Mouse (Mus musculus) T-cell, adult 2 months (primary cell): Measurements from ENCODE around the gene Abo.
"Not testable (repeated sequence)": the region's sequence is repeated elsewhere in the genome, so short reads cannot be mapped to it uniquely, and the experiment has no call there.

ENCODE experiments used
- DNase-seq: peaks from one replicate; pipeline ENCODE4 v3.0.0; 2022; ENCODE audit warnings: low spot score

Abo gene

DNA sequence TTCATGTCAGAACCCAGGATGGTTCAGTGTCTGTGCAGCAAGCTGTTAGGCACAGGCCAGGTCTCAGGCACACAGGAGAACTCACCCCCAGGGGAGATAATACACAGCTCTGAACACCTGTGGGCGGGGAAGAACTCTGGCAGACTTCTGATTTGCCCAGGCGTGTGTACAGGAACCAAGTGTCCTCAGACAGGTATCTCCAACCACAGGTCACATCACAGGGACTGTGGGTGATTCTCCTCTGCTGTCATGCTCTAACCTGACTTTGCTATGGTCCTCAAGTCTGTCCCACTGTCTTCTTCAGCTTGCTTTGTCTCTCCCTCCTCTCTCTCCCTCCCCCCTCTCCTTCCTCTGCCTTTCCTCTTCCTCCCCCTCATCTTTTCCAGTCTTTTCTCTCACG lies at the start of gene Abo:
Gene Abo, minus strand, starts transcription at position 101 of the 400 bp plus-strand sequence.
- no peak for DNase-seq

DNA sequence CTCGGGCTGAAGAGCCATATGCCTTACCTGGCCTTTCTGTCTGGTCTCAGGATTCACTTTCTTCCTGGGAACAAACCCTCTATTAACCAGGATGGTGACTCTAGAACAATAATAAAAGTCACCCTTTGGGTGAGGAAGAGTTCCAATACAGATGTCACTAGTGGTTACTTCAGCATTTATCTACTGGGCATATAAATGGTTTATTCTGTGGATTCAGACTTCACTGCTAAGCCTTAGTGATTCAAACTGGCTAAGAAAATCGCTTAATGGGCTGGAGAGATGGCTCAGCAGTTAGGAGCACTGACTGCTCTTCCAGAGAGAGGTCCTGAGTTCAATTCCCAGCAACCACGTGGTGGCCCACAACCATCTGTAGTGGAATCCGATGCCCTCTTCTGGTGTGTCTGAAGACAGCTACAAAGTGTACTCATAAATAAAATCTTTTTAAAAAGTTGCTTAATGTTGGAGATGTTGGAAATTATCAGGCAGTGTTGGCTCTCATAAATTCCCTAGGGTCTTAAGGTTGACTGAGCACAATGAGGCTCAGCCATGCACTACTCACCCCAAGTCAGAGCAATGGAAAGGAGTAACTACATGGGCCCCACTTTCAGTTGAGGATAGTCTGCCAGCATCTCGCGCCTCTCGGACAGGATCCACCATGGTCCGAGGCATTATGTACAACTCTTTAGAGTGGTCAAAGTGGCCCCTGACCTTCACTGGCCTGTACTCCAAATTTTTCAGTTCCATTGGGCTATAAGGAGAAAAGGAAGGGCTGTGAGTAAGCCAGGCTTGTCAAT lies 49.6 kb upstream of the Abo start:
- DNase-seq = no peak

GRCm38 (mm10) chr2:26913416-26914147 lies 48.8 kb upstream of the Abo start:
- no peak for DNase-seq

DNA sequence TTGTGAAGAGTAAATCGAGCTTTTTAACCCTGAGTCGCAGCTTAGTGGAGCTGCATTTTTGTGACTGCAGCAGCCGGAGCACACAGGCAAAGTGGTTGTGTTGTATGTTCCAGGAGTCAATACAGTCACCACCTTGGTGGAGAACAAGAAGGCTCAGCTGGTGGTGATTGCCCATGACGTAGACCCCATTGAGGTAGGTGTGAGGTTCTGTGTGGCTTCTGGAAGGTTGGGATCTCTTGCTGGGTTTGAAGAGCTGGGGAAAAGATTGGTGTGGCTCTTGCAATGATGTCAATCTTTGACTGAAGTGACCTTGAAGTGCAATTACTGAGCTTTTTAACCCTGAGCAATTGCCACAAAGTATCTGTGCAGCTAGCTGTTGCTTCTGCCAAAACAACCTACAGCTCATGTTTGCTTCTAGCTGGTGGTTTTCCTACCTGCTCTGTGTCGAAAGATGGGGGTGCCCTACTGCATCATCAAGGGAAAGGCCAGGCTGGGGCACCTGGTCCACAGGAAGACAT lies 47.5 kb upstream of the Abo start:
- DNase-seq = no peak

DNA sequence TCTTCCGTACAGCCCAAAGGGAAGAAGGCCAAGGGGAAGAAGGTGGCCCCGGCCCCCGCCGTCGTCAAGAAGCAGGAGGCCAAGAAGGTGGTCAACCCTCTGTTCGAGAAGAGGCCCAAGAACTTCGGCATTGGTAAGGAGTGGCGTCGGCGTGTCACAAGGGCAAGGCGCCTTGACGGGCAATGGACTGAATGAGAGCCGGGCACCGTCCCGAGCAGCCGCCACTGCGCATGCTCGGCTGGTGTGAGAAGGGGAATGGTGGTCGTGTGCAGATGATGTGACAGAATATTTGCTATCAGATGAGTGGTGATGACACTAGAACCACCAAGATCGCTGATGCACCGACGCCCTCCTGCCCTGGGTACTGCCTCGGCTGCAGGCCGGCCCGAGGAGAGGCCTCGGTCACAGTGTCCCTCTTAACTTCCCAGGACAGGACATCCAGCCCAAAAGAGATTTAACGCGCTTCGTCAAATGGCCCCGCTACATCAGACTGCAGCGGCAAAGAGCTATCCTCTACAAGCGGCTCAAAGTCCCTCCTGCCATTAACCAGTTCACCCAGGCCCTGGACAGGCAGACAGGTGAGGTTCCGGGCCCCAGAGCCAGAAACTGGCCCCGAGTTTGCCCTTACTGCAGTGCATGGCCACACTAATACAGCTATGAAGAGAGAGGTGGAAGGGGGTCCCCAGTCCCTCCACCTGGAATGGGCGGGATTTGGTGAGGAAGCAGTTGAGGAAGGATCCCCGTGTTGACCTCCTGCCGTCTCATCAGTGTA lies 46.4 kb upstream of the Abo start:
- no peak for DNase-seq

DNA sequence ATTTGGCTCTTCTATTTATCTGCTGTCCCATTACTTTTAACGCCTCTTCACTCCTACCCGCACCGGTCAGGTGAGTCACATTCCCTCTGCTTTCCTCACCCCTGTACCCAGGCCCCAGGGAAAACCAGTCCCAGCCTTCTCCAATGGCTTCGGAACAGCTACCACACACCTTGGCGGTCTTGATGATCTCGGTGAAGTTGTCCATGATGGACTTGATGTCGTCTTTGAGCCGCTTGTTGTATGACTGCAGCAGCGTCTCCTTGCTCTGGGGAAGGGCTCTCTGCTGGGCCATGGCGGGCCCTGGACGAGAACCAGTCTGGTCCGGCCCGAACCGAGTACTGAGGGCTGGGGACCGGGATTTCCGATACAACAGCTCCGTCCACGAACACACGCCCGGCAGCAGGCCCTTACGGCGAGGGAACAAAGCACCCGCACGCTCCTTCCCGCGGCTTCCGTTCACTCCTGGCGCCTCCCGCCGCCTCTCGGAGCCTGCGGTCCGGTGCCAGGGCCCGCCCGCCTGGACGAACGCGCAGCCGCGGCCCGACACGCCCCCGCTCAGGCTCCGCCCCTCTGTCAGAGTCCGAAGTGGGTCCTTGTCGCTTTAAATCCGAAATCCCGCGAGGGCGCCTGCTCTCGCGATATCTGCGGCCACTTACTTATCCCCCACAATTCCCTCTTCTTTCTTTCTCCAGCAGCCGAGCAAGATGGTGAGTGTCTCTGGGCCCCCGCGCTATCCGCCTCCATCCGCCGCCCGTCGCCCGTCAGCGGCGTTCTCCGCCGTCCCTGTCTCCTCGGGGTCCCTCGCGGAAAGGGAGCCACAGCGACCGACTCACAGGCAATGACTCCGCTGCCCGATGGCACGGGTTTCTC lies 45.6 kb upstream of the Abo start, which contains the start of the genes Med22 and Rpl7a:
Gene Med22, minus strand, starts transcription at position 554 of the 870 bp plus-strand sequence.
Gene Rpl7a, plus strand, starts transcription at position 641 of the 870 bp plus-strand sequence.
- peak; percentile 97 for DNase-seq

DNA sequence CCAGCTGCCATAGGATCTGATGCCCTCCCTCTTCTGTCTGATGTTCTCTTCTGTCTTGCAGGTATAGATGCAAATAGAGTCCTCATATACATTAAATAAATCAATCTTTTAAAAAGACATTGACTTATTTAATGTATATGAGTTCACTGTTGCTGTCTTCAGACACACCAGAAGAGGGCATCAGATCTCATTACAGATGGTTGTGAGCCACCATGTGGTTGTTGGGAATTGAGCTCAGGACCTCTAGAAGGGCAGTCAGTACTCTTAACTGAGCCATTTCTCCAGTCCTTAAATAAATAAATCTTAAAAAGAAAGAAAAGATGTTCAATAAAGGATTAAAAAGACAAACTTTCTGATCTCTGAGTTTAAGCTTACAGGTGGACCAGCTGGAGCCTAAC lies 44.6 kb upstream of the Abo start:
- DNase-seq = no peak

DNA sequence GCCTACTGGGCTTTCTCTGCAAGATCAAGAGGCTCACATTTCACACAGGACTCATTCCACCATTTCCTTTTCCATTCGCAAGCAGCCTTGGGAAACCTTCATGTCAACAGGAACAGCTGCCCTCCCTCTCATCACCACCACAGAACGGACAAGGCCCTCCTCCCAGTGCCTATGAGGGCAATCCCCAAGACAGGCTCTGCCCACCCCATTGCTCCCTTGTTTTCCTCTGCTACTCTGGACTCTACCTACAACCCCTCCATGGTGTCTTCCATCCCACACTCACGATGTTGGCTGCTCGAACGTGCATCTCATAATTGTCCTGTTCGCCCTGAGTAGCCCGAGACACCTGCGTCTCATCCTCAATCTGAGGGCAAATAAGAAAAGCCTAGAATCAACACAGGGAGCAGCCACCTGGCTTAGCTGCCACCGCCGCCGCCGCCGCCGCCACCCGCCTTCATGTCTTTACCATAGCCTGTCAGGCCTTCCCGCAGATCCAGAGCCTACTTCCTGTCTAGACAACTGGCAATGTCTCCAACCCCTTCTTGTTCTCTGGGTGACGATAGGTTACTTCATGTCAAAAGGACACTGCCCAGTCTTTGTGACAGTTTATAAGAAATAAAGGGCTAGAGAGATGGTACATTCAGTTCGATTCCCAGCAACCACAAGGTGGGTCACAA lies 44.1 kb upstream of the Abo start:
- peak; percentile 15 for DNase-seq

- DNase-seq = no peak
Observed at GRCm38 (mm10) chr2:26907109-26907508, 42.3 kb upstream of the Abo start.

- no peak for DNase-seq
Observed at GRCm38 (mm10) chr2:26906431-26906830, 41.7 kb upstream of the Abo start.

- DNase-seq = no peak
Observed at GRCm38 (mm10) chr2:26905936-26906335, 41.2 kb upstream of the Abo start.

DNA sequence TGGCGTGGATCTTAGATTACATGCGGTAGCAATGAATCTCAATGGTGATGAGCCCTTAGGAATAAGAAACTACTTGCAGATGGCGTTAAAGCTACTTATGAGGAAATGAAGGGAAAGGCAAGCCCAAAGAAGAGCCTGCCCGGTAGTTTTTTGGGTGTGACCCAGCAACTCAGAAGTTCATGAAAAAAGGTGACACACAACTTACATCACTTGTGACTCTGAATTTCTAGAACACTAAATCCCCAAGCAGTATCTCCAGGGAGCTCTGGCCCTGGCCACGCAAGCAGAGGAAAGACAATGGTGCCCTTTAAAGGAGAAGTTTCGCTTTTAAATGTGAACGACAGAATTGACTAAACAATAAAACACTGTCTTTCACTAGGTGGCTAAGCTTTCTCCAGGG lies 38.5 kb upstream of the Abo start:
- no peak for DNase-seq

DNA sequence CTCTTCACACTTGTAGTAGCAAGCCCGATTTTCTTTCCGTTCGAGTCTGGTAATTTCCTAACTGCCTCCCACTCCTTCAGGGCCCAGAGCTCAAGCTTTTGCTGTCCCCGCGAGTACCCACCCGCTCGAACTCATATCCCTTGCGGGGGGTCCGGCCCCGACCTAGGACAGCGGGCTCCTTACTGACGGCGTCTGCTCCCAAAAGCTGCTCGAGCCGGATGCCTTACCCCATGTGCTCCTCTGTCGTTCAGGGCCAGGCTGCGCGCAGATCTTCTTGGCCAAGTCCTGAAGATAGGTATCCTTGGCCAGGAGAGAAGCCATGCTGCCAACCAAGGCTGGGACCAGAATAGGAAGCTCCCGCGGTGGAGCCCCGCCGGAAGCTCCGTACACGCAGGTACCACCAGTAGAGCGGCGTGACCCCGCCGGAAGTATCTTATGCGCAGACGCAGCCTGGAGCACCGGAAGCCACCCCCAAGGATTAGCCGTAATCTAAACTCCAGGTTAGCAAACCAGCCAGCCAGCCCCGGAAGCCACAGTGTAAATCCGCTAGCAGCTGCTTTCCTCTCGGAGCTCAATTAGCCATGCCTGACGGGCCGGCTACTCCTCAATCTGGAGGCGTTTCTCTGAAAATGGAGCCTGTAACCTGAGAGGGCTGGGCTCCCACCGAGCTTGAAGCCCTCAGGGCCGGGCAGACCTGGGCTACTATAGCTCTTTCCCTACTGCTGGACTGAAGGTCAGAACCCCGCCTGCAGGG lies 37.9 kb upstream of the Abo start, which contains the start of gene Surf6:
Gene Surf6, minus strand, starts transcription at position 413 of the 754 bp plus-strand sequence.
- DNase-seq = peak; percentile 99

DNA sequence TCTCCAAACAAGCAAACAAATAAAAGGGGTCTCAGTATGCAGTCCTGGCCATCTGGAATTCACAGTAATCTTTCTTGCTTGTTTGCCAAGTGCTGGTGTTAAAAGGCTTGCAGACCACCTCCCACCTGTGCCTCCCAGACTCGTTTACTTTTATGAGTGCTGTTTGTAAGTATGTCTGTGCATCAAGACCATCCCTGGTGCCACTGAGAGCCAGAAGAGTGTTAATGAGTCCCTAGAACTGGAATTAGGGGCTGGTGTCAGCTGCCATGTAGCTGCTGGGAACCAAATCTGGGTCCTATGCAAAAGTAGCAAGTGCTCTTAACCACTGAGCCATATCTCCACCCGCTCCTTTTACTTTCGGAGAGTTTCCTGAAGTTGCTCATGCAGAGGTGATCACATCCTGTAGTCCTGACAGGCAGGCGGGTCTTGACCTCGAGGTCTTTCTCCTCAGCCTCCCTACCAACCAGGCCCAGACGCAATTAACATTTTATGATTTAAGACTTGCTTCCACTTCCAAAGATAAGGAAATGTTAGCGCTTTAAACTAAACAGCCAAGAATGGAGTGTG lies 37.1 kb upstream of the Abo start:
- peak; percentile 13 for DNase-seq

DNA sequence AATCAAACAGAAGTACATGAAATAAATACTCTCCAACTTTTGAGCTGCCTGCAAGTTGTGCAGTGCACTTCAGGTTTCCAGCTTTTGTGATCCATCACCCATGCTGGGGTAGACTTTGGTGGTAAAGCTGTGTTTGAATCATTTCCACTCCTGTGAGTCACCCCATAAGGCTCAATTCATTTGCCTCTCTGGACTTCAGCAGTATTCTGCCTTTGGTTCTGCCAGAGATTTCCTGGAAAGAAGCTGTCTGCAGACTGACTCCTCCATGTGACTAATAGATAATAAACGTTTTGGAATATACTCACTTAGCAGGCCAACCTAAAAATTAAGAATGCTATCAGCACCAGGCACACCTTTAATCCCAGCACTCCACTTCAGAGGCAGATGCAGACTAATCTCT lies 36.0 kb upstream of the Abo start:
- no peak for DNase-seq

GRCm38 (mm10) chr2:26895898-26896297 lies 31.1 kb upstream of the Abo start:
- no peak for DNase-seq

- not testable (repeated sequence) for DNase-seq
Observed at GRCm38 (mm10) chr2:26886170-26886569, 21.4 kb upstream of the Abo start.

- DNase-seq = not testable (repeated sequence)
Observed at GRCm38 (mm10) chr2:26885541-26885940, 20.8 kb upstream of the Abo start.

- DNase-seq = no peak
Observed at GRCm38 (mm10) chr2:26878571-26878970, 13.8 kb upstream of the Abo start.
